Mouse (Mus musculus) G1E (cell line): ENCODE measurements around the gene Itga1.

Experiments used
- CTCF ChIP-seq: IDR thresholded peaks from 2 replicates; pipeline ENCODE4 v1.5.1; 2012; ENCODE audit warnings: low read depth, low read length, inconsistent platforms, mixed read lengths
- POLR2AphosphoS5 ChIP-seq: IDR thresholded peaks from 2 replicates; pipeline ENCODE4 v1.6.1; 2012; ENCODE audit warnings: low read depth, low read length, inconsistent platforms; ENCODE audit not compliant: insufficient replicate concordance

- TF ChIP-seq CTCF: no peak
- no peak for TF ChIP-seq POLR2AphosphoS5
These were observed 26.1 kb upstream of the Itga1 start for GRCm38 (mm10) chr13:115127826-115128225.
